Mouse (Mus musculus) heart, embryonic 14.5 days (tissue): Measurements from ENCODE around the gene Vwf. TPM values are rescaled to one million over a fixed set of nuclear protein-coding genes. Genes with fewer than 3 reads are reported as not detected.

Experiments
- ATAC-seq: fragments of 200-750 bp; cut with Nextera tagmentation; 2 replicates; pipeline ENCODE4 v1.8.0; 2017; ENCODE audit warnings: low read depth, moderate TSS enrichment; ENCODE audit not compliant: insufficient number of reproducible peaks, insufficient read depth, low FRiP score
- H3K27ac ChIP-seq, 2 experiments: fragments of 200-500 bp in 1 of 2; fragments of 300-500 bp in 1 of 2; sonication (generic) in 1 of 2; replicated peaks in 1 of 2; 2 replicates each; pipeline ENCODE4 v1.5.1; 2012 to 2014; ENCODE audit warnings: low read depth in 2 of 2, low read length in 2 of 2, control low read depth in 1 of 2, mild to moderate bottlenecking in 1 of 2, mixed read lengths in 1 of 2; ENCODE audit not compliant: control insufficient read depth in 1 of 2, insufficient read depth in 1 of 2
- H3K27me3 ChIP-seq: fragments of 300-500 bp; sonication (generic); 2 replicates; pipeline ENCODE4 v1.6.1; 2014; ENCODE audit warnings: mild to moderate bottlenecking, low read length, control low read depth; ENCODE audit not compliant: control insufficient read depth, insufficient read depth
- H3K36me3 ChIP-seq: fragments of 300-500 bp; sonication (generic); 2 replicates; pipeline ENCODE4 v1.6.1; 2014; ENCODE audit warnings: mild to moderate bottlenecking, control low read depth, low read length, mixed read lengths; ENCODE audit not compliant: control insufficient read depth, insufficient read depth
- H3K4me1 ChIP-seq, 2 experiments: fragments of 200-500 bp in 1 of 2; fragments of 300-500 bp in 1 of 2; sonication (generic) in 1 of 2; 2 replicates each; pipeline ENCODE4 v1.6.1; 2012 to 2014; ENCODE audit warnings: low read length in 2 of 2, control low read depth in 1 of 2, mixed read lengths in 1 of 2; ENCODE audit not compliant: control insufficient read depth in 2 of 2, insufficient read depth in 2 of 2
- H3K4me2 ChIP-seq: fragments of 300-500 bp; sonication (generic); 2 replicates; pipeline ENCODE4 v1.6.1; 2014; ENCODE audit warnings: mild to moderate bottlenecking, low read length
- H3K4me3 ChIP-seq, 2 experiments: fragments of 200-500 bp in 1 of 2; fragments of 300-500 bp in 1 of 2; sonication (generic) in 1 of 2; 2 replicates each; pipeline ENCODE4 v1.5.1; 2012 to 2014; ENCODE audit warnings: low read length in 2 of 2, mild to moderate bottlenecking in 2 of 2, control low read depth in 1 of 2, low read depth in 1 of 2, moderate library complexity in 1 of 2; ENCODE audit not compliant: control insufficient read depth in 1 of 2, insufficient read depth in 1 of 2
- H3K9ac ChIP-seq: fragments of 300-500 bp; sonication (generic); 2 replicates; pipeline ENCODE4 v1.6.1; 2014; ENCODE audit warnings: mild to moderate bottlenecking, low read length
- H3K9me3 ChIP-seq: fragments of 300-500 bp; sonication (generic); 2 replicates; pipeline ENCODE4 v1.6.1; 2016; ENCODE audit warnings: low read length, control low read depth; ENCODE audit not compliant: control insufficient read depth
- WGBS: fragments of 180-500 bp; shearing (Covaris S2); extraction: QIAGEN DNeasy Blood & Tissue Kit; methylation state at CpG from one replicate; pipeline ENCODE4 v1.1.7; 2014; 5-methylcytosine and 5-hydroxymethylcytosine counted together
- polyA plus RNA-seq: library from polyadenylated mRNA; unstranded; fragments of >200 nt; fragmentation: Nextera tagmentation; extraction: Ambion mirVana; gene quantifications from 2 replicates; pipeline ENCODE4 v1.2.1, GENCODE M21; 2014

Gene Vwf
- polyA plus RNA-seq, 1 experiment from 2014 or later: 27.9 TPM

GRCm38 (mm10) chr6:125596701-125597318 lies 50.2 kb downstream of the Vwf start:
- Histone ChIP-seq H3K4me1 (no peaks in the 10 kb centered on the region; a peak in 1 of 4 replicates), H3K36me3 (no peaks in the 10 kb centered on the region), H3K9ac (no peak overlapping the region), H3K9me3 (no peaks in the 10 kb centered on the region), H3K27me3 (peaks cover under 1% of the 10 kb centered on the region; the same call in 1 of the 2 replicates), H3K27ac (peak overlapping the region in 1 of 2 experiments; percentile 24; a peak in 1 of 4 replicates), H3K4me2 (no peak overlapping the region), H3K4me3 (no peak overlapping the region)
- WGBS: 60% methylated on average over 16 of the region's 16 CpGs
- 0 out of 2 replicates have a peak, but pooled peaks have one; percentile 28 for ATAC-seq

GRCm38 (mm10) chr6:125597716-125598115 lies 51.1 kb downstream of the Vwf start:
- ATAC-seq: no peak
- no peak overlapping the region for H3K4me2 ChIP-seq
- no peak overlapping the region for H3K4me3 ChIP-seq
- H3K9ac ChIP-seq: no peak overlapping the region
- WGBS: 80% methylated on average over 4 of the region's 4 CpGs
- H3K27me3 ChIP-seq: peaks cover 4% of the 10 kb centered on the region; the same call in 1 of the 2 replicates
- no peaks in the 10 kb centered on the region for H3K9me3 ChIP-seq
- no peaks in the 10 kb centered on the region for H3K36me3 ChIP-seq
- H3K4me1 ChIP-seq: no peaks in the 10 kb centered on the region; a peak in 1 of 4 replicates
- H3K27ac ChIP-seq: no peak overlapping the region

GRCm38 (mm10) chr6:125600036-125600558 lies 53.5 kb downstream of the Vwf start:
- H3K4me3 ChIP-seq: no peak overlapping the region
- 44% methylated on average over 9 of the region's 9 CpGs for WGBS
- no peak overlapping the region for H3K9ac ChIP-seq
- H3K9me3 ChIP-seq: no peaks in the 10 kb centered on the region
- H3K27me3 ChIP-seq: peaks cover 4% of the 10 kb centered on the region; the same call in 1 of the 2 replicates
- no peak overlapping the region for H3K4me2 ChIP-seq
- ATAC-seq: no peak
- H3K36me3 ChIP-seq: no peaks in the 10 kb centered on the region
- H3K4me1 ChIP-seq: peaks cover 0 to 2% of the 10 kb centered on the region in 2 experiments; a peak in 2 of 4 replicates
- H3K27ac ChIP-seq: no peak overlapping the region

DNA sequence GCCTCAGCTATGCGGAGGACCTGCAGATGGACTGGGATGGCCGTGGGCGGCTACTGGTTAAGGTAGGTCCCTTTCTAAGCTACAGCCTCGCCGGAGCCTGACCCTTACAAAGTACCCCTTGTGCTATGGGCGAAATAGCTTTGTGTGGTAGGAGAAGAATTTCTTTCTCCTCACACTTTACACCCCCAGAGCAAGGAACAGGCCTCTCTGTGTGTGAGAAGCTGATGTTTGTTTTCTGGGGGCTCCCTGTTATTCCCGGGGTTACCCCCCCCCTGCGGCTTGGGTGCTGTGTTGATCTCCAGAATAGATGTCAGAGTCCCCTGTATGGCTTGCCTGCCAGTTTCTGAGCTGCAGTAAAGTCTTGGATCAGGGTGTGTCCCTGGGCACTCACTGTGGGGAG lies 54.1 kb downstream of the Vwf start:
- H3K4me2 ChIP-seq: no peak overlapping the region
- H3K9me3 ChIP-seq: no peaks in the 10 kb centered on the region
- 69% methylated on average over 8 of the region's 8 CpGs for WGBS
- H3K27ac ChIP-seq: no peak overlapping the region
- H3K27me3 ChIP-seq: peaks cover 9% of the 10 kb centered on the region; the same call in 1 of the 2 replicates
- no peaks in the 10 kb centered on the region for H3K36me3 ChIP-seq
- no peak for ATAC-seq
- peaks cover 0 to 2% of the 10 kb centered on the region in 2 experiments; a peak in 2 of 4 replicates for H3K4me1 ChIP-seq
- no peak overlapping the region for H3K9ac ChIP-seq
- H3K4me3 ChIP-seq: no peak overlapping the region

- ATAC-seq: no peak
- peaks cover 11% of the 10 kb centered on the region; the same call in 1 of the 2 replicates for H3K27me3 ChIP-seq
- no peak overlapping the region for H3K27ac ChIP-seq
- H3K36me3 ChIP-seq: no peaks in the 10 kb centered on the region
- H3K4me3 ChIP-seq: no peak overlapping the region
- peaks cover 0 to 2% of the 10 kb centered on the region in 2 experiments; a peak in 2 of 4 replicates for H3K4me1 ChIP-seq
- H3K9me3 ChIP-seq: no peaks in the 10 kb centered on the region
- 63% methylated on average over 4 of the region's 4 CpGs for WGBS
- no peak overlapping the region for H3K9ac ChIP-seq
- no peak overlapping the region for H3K4me2 ChIP-seq
These were observed 54.6 kb downstream of the Vwf start for GRCm38 (mm10) chr6:125601190-125601589.

DNA sequence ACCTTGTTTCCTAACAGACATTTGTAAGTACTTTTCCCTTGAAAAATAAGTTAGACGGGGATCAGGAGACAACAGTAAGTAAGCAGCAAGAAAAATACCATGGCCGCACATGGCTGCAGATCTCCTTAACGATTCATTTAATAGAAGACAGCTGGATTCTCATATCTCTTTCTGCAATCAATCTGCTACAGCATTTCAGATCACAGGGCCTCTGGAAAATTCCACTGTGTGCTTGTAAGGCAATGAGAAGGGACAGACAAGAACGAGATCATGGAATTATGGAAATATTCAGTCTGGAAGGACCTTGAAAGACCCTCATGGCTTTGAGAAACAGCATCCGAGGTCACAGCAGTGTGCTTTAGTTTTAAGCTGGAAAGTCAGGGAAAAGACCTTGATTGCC lies 55.2 kb downstream of the Vwf start:
- WGBS: 74% methylated on average over 5 of the region's 5 CpGs
- ATAC-seq: no peak
- Histone ChIP-seq H3K4me3 (no peak overlapping the region), H3K9ac (no peak overlapping the region), H3K4me1 (peaks cover 0 to 2% of the 10 kb centered on the region in 2 experiments; a peak in 2 of 4 replicates), H3K9me3 (no peaks in the 10 kb centered on the region), H3K27me3 (peaks cover 11% of the 10 kb centered on the region; the same call in 1 of the 2 replicates), H3K4me2 (no peak overlapping the region), H3K36me3 (no peaks in the 10 kb centered on the region), H3K27ac (no peak overlapping the region)

DNA sequence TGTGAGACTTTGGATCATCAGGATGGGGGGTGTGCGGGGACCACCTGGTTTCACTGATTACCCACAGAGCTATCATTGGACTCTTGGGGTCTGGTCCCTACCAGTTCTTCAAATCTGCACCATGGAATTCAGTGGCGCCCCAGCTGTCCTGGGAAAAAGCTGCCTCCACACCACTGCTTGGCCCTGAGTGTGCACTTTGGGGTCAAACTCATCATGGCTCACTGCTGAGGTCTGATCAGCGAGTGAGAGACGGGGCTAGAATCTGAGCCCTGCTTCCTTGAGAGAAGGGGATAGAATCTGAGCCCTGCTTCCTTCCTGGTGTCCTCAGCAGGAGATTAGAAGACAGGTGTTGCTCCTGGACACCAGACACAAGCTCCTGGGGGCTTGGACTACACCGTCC lies 55.8 kb downstream of the Vwf start:
- H3K4me1 ChIP-seq: peaks cover 0 to 2% of the 10 kb centered on the region in 2 experiments; a peak in 2 of 4 replicates
- no peak overlapping the region for H3K27ac ChIP-seq
- 77% methylated on average over 5 of the region's 5 CpGs for WGBS
- H3K36me3 ChIP-seq: no peaks in the 10 kb centered on the region
- H3K4me3 ChIP-seq: no peak overlapping the region
- no peak overlapping the region for H3K9ac ChIP-seq
- H3K27me3 ChIP-seq: peaks cover 11% of the 10 kb centered on the region; the same call in 1 of the 2 replicates
- no peak for ATAC-seq
- H3K4me2 ChIP-seq: no peak overlapping the region
- no peaks in the 10 kb centered on the region for H3K9me3 ChIP-seq
